Mouse (Mus musculus) myocyte (in vitro differentiated cells): ENCODE data around the gene Sorcs2.

Experiments used
- MAX ChIP-seq: IDR thresholded peaks from one replicate; pipeline ENCODE4 v1.6.1; 2011; ENCODE audit warnings: low read depth, mild to moderate bottlenecking, control low read depth
- MYOD1 ChIP-seq, 3 experiments: IDR thresholded peaks; one replicate each; pipeline ENCODE4 v1.6.1; 2011; ENCODE audit warnings: control low read depth in 2 of 3, low read depth in 2 of 3, mild to moderate bottlenecking in 2 of 3, moderate library complexity in 1 of 3; ENCODE audit not compliant: insufficient read length in 2 of 3, control insufficient read depth in 1 of 3
- POLR2A ChIP-seq: IDR thresholded peaks from one replicate; pipeline ENCODE4 v1.6.1; 2011; ENCODE audit warnings: low read depth, mild to moderate bottlenecking, control low read depth, moderate library complexity; ENCODE audit not compliant: insufficient read length
- POLR2AphosphoS2 ChIP-seq: IDR thresholded peaks from one replicate; pipeline ENCODE4 v1.6.1; 2011; ENCODE audit warnings: low read depth, control low read depth; ENCODE audit not compliant: insufficient read length
- REST ChIP-seq: IDR thresholded peaks from one replicate; pipeline ENCODE4 v1.6.1; 2011; ENCODE audit warnings: mild to moderate bottlenecking, control low read depth, moderate library complexity; ENCODE audit not compliant: insufficient read depth, insufficient read length
- USF1 ChIP-seq: IDR thresholded peaks from one replicate; pipeline ENCODE4 v1.6.1; 2011; ENCODE audit warnings: low read depth, mild to moderate bottlenecking, control low read depth, moderate library complexity

- TF ChIP-seq USF1 (no peak), POLR2A (no peak), MAX (no peak), REST (no peak), POLR2AphosphoS2 (no peak), MYOD1 (IDR thresholded peaks at IDR 0.05; ENCODE audit: control insufficient read depth in 1 of 3, insufficient read length in 2 of 3, low read depth in 2 of 3) (no peak)
These were observed 263.6 kb downstream of the Sorcs2 start for GRCm38 (mm10) chr5:36134302-36134701.
